8 mouse cellular contexts compared by ENCODE assay signal in the genomic region with DNA sequence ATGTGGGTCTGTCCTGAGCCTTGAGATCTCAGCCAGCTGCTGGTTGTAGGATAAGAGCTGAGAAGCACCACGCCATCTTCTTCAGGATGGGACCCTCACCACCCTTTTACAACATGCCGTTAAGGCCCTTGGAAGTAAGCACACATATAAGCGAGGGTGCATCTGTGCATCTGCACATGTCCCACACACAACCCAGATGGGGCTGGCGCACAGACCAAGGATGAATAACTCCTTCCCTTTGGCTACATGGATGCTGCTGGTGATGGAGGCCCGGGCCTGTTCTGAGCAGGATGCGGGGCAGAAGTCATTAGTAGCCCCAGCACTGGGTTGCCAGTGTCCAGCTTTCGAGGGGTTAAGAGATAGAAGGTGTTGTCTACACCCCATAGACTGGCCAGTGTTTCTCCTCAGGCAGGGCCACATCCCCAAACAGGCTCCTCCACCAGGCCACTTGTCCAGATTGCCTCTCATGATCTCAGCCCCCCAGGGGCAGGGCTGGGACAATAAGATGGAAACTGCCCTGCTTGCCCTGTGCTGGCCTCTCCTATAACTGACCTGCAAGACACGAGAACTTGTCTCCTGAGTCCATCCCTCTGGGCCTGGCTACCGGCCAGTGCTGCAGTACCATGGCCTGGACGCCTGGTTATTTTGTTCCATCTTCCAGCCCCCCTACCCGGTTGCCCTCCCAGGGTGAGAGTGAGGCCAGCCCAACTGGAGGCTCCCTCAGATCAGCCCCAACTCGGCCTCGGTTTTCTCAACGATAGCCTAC. TPM values are rescaled to one million over a fixed set of nuclear protein-coding genes. Genes with fewer than 3 reads are reported as not detected.
DNase-seq lines count a peak whose midpoint lies in the region; ATAC-seq and TF ChIP-seq lines count a peak whose summit lies in the region.
"Had no signal": no experiment of that assay in that cellular context is flagged by ENCODE, and none has a peak within 500 bp of the region (broad histone marks: within the 10 kb centered on the region; RNA-seq: fewer than 3 reads in every experiment).

No protein-coding gene starts in this region.

- H3K4me3 ChIP-seq in forebrain, embryonic 11.5 days (ENCODE audit: low read depth, low read length) = peak overlapping the region; percentile 95
- H3K4me3 ChIP-seq in hindbrain, postnatal 0 days (ENCODE audit: low read length) = peak overlapping the region; percentile 71
- H3K4me3 ChIP-seq in neural tube, embryonic 11.5 days (ENCODE audit: low read depth, low read length) = peak overlapping the region; percentile 99

- H3K9me3 ChIP-seq in forebrain, embryonic 11.5 days (ENCODE audit: control insufficient read depth, low read length) = no peaks in the 10 kb centered on the region
- H3K9me3 ChIP-seq in hindbrain, postnatal 0 days (ENCODE audit: low read length) = no peaks in the 10 kb centered on the region
- no peaks in the 10 kb centered on the region for H3K9me3 ChIP-seq in neural tube, embryonic 11.5 days (ENCODE audit: control insufficient read depth, low read length)

- peaks cover 10% of the 10 kb centered on the region; the same call in 1 of the 2 replicates for H3K36me3 ChIP-seq in forebrain, embryonic 11.5 days (ENCODE audit: control insufficient read depth, insufficient read depth, low read length)
- H3K36me3 ChIP-seq in hindbrain, postnatal 0 days (ENCODE audit: insufficient read depth, low read length) = peaks cover 10% of the 10 kb centered on the region; the same call in 1 of the 2 replicates
- H3K36me3 ChIP-seq in neural tube, embryonic 11.5 days (ENCODE audit: control insufficient read depth, insufficient read depth, low read length) = peaks cover 11% of the 10 kb centered on the region

- H3K9ac ChIP-seq in forebrain, embryonic 11.5 days (ENCODE audit: low read length) = peak overlapping the region; percentile 100
- H3K9ac ChIP-seq in hindbrain, postnatal 0 days (replicated peaks; ENCODE audit: low read length) = peak overlapping the region; percentile 99
- H3K9ac ChIP-seq in neural tube, embryonic 11.5 days (ENCODE audit: low read length) = peak overlapping the region; percentile 100

- 40% methylated on average over 14 of the region's 14 CpGs for WGBS in forebrain, embryonic 11.5 days
- 21% methylated on average over 14 of the region's 14 CpGs for WGBS in hindbrain, postnatal 0 days
- 35% methylated on average over 14 of the region's 14 CpGs for WGBS in neural tube, embryonic 11.5 days

- H3K27me3 ChIP-seq in forebrain, embryonic 11.5 days (ENCODE audit: control insufficient read depth, insufficient read depth, low read length) = no peaks in the 10 kb centered on the region
- H3K27me3 ChIP-seq in hindbrain, postnatal 0 days (ENCODE audit: insufficient read depth, low read length) = no peaks in the 10 kb centered on the region
- no peaks in the 10 kb centered on the region for H3K27me3 ChIP-seq in neural tube, embryonic 11.5 days (ENCODE audit: control insufficient read depth, insufficient read depth, low read length)

- DNase-seq in lung, postnatal 10 days = peak; percentile 72
- DNase-seq in lung, postnatal 36 days = no peak
- peak; percentile 73 for DNase-seq in forebrain, embryonic 11.5 days (ENCODE audit: low spot score)
- DNase-seq in hindbrain, postnatal 0 days (ENCODE audit: low spot score) = peak; percentile 62
- no peak for DNase-seq in neural tube, embryonic 11.5 days (ENCODE audit: low spot score)
- DNase-seq in T-cell, adult 2 months (ENCODE audit: low spot score) = no peak

- 0 out of 2 replicates have a peak, but pooled peaks have one; percentile 13 for TF ChIP-seq CTCF in hindbrain, postnatal 0 days (IDR thresholded peaks at IDR 0.05; ENCODE audit: low read depth)

- H3K27ac ChIP-seq in forebrain, embryonic 11.5 days (ENCODE audit: low read depth, low read length) = peak overlapping the region; percentile 98
- H3K27ac ChIP-seq in hindbrain, postnatal 0 days = peak overlapping the region; percentile 99
- H3K27ac ChIP-seq in neural tube, embryonic 11.5 days (ENCODE audit: low read depth, low read length) = peak overlapping the region; percentile 97

- H3K4me1 ChIP-seq in forebrain, embryonic 11.5 days (replicated peaks; ENCODE audit: control insufficient read depth, insufficient read depth, low read length) = peaks cover 26% of the 10 kb centered on the region
- H3K4me1 ChIP-seq in hindbrain, postnatal 0 days (ENCODE audit: insufficient read depth, low read length) = peaks cover 23% of the 10 kb centered on the region
- H3K4me1 ChIP-seq in neural tube, embryonic 11.5 days (ENCODE audit: control insufficient read depth, insufficient read depth, low read length) = peaks cover 45% of the 10 kb centered on the region

- ATAC-seq in forebrain, embryonic 11.5 days (replicated peaks; ENCODE audit: low FRiP score) = no peak
- no peak for ATAC-seq in hindbrain, postnatal 0 days
- no peak for ATAC-seq in neural tube, embryonic 11.5 days (ENCODE audit: insufficient read depth, low FRiP score, low TSS enrichment)
- ATAC-seq in frontal cortex, adult (ENCODE audit: low TSS enrichment) = no peak; the same call in 1 of the 2 replicates

- H3K4me2 ChIP-seq in forebrain, embryonic 11.5 days (ENCODE audit: low read depth, low read length, severe bottlenecking) = peak overlapping the region; percentile 95
- peak overlapping the region; percentile 89 for H3K4me2 ChIP-seq in hindbrain, postnatal 0 days (ENCODE audit: low read depth, low read length)
- peak overlapping the region; percentile 88 for H3K4me2 ChIP-seq in neural tube, embryonic 11.5 days (ENCODE audit: low read depth)

RNA-seq across cellular contexts. Expression of a gene that starts 1.7 kb away (rescaled TPM):
- 411 and 418 TPM in 2 replicates for polyA plus RNA-seq in forebrain, embryonic 11.5 days (2014; fragmentation: Nextera tagmentation; extraction: Ambion mirVana)
- 442 and 446 TPM in 2 replicates for total RNA-seq in hindbrain, postnatal 0 days (2014; rRNA removed)
- 369 and 371 TPM in 2 replicates for polyA plus RNA-seq in hindbrain, postnatal 0 days (2015; fragmentation: Nextera tagmentation; extraction: Ambion mirVana)
- polyA plus RNA-seq in neural tube, embryonic 11.5 days (2014; fragmentation: Nextera tagmentation; extraction: Ambion mirVana) = 362 and 372 TPM in 2 replicates

RNA-seq across cellular contexts. Expression of a gene that starts 22.1 kb away (rescaled TPM):
- polyA plus RNA-seq in forebrain, embryonic 11.5 days (2014; fragmentation: Nextera tagmentation; extraction: Ambion mirVana) = 2.3 and 3.9 TPM in 2 replicates
- 106 and 119 TPM in 2 replicates for total RNA-seq in hindbrain, postnatal 0 days (2014; rRNA removed)
- polyA plus RNA-seq in hindbrain, postnatal 0 days (2015; fragmentation: Nextera tagmentation; extraction: Ambion mirVana) = 4.6 and 4.9 TPM in 2 replicates
- 2.2 and 2.6 TPM in 2 replicates for polyA plus RNA-seq in neural tube, embryonic 11.5 days (2014; fragmentation: Nextera tagmentation; extraction: Ambion mirVana)
- total RNA-seq: liver, adult 2 months had no signal

RNA-seq across cellular contexts. Expression of a gene that starts 27.3 kb away (rescaled TPM):
- polyA plus RNA-seq in forebrain, embryonic 11.5 days (2014; fragmentation: Nextera tagmentation; extraction: Ambion mirVana) = 165 and 185 TPM in 2 replicates
- total RNA-seq in hindbrain, postnatal 0 days (2014; rRNA removed) = 43.4 and 49.9 TPM in 2 replicates
- 133 TPM in 2 replicates for polyA plus RNA-seq in hindbrain, postnatal 0 days (2015; fragmentation: Nextera tagmentation; extraction: Ambion mirVana)
- polyA plus RNA-seq in neural tube, embryonic 11.5 days (2014; fragmentation: Nextera tagmentation; extraction: Ambion mirVana) = 165 and 172 TPM in 2 replicates

RNA-seq across cellular contexts. Expression of a gene that starts 41.3 kb away (rescaled TPM):
- polyA plus RNA-seq in forebrain, embryonic 11.5 days (2014; fragmentation: Nextera tagmentation; extraction: Ambion mirVana) = 69.5 and 79.2 TPM in 2 replicates
- 72.2 and 72.6 TPM in 2 replicates for total RNA-seq in hindbrain, postnatal 0 days (2014; rRNA removed)
- polyA plus RNA-seq in hindbrain, postnatal 0 days (2015; fragmentation: Nextera tagmentation; extraction: Ambion mirVana) = 34.7 and 35.5 TPM in 2 replicates
- polyA plus RNA-seq in neural tube, embryonic 11.5 days (2014; fragmentation: Nextera tagmentation; extraction: Ambion mirVana) = 58.1 and 59.6 TPM in 2 replicates

RNA-seq across cellular contexts. Expression of a gene that starts 42.9 kb away (rescaled TPM):
- 3.3 and 3.9 TPM in 2 replicates for polyA plus RNA-seq in forebrain, embryonic 11.5 days (2014; fragmentation: Nextera tagmentation; extraction: Ambion mirVana)
- 4.7 and 5.2 TPM in 2 replicates for total RNA-seq in hindbrain, postnatal 0 days (2014; rRNA removed)
- polyA plus RNA-seq in hindbrain, postnatal 0 days (2015; fragmentation: Nextera tagmentation; extraction: Ambion mirVana) = 1.1 and 1.6 TPM in 2 replicates
- polyA plus RNA-seq in neural tube, embryonic 11.5 days (2014; fragmentation: Nextera tagmentation; extraction: Ambion mirVana) = 2.6 and 2.7 TPM in 2 replicates

Comparison
In these comparisons a context has a peak if more than half of its experiments do, and no peak if none do; other contexts are left out.
1. DNase-seq: peak in lung, postnatal 10 days (single experiment), forebrain, embryonic 11.5 days (single experiment) and hindbrain, postnatal 0 days (single experiment); none in lung, postnatal 36 days (single experiment), neural tube, embryonic 11.5 days (single experiment) and T-cell, adult 2 months (single experiment).
2. Peak in every context shown above with its lines, with median percentiles within 50 percentile points of each other: H3K27ac ChIP-seq, H3K4me2 ChIP-seq, H3K4me3 ChIP-seq and H3K9ac ChIP-seq.